Mouse (Mus musculus) megakaryocyte, embryonic 14.5 days (primary cell): ENCODE results near the gene Jak3. TPM values are rescaled to one million over a fixed set of nuclear protein-coding genes. Genes with fewer than 3 reads are reported as not detected.

Experiments used
- H3K27me3 ChIP-seq: replicated peaks from 2 replicates; pipeline ENCODE3; 2012; ENCODE audit warnings: inconsistent platforms
- H3K36me3 ChIP-seq: replicated peaks from 2 replicates; pipeline ENCODE3; 2012; ENCODE audit warnings: low read length, inconsistent platforms, mixed read lengths
- H3K4me1 ChIP-seq: 2 replicates; pipeline ENCODE4 v1.6.1; 2012; ENCODE audit warnings: inconsistent platforms
- H3K4me3 ChIP-seq: replicated peaks from 2 replicates; pipeline ENCODE3; 2012; ENCODE audit warnings: moderate library complexity, mild to moderate bottlenecking, inconsistent platforms
- H3K9me3 ChIP-seq: 2 replicates; pipeline ENCODE4 v1.6.1; 2012; ENCODE audit warnings: inconsistent platforms
- FLI1 ChIP-seq: IDR thresholded peaks from 2 replicates; pipeline ENCODE4 v1.6.1; 2012; ENCODE audit warnings: low read length, inconsistent platforms, mixed read lengths
- GATA1 ChIP-seq: IDR thresholded peaks from 3 replicates; pipeline ENCODE4 v1.6.1; 2012; ENCODE audit warnings: mixed read lengths, low read length, inconsistent platforms, borderline replicate concordance
- polyA plus RNA-seq: library from polyadenylated mRNA; stranded (reverse); fragments of >175 nt; gene quantifications from 2 replicates; pipeline ENCODE4 v1.2.3, GENCODE M21; 2012; ENCODE audit warnings: low replicate concordance; ENCODE audit not compliant: insufficient read depth

Gene Jak3
- polyA plus RNA-seq, 1 experiment, result 209 TPM

- peak overlapping the region; percentile 64 for H3K4me3 ChIP-seq
- peaks cover 97% of the 10 kb centered on the region for H3K4me1 ChIP-seq
- TF ChIP-seq FLI1 (no peak), GATA1 (no peak)
- peaks cover 14% of the 10 kb centered on the region for H3K27me3 ChIP-seq
- peaks cover 40% of the 10 kb centered on the region for H3K36me3 ChIP-seq
- H3K9me3 ChIP-seq, result no peaks in the 10 kb centered on the region
These were observed 42.0 kb upstream of the Jak3 start for GRCm38 (mm10) chr8:71633981-71634667.

GRCm38 (mm10) chr8:71637149-71638095, 38.7 kb upstream of the Jak3 start:
- peaks cover 72% of the 10 kb centered on the region for H3K4me1 ChIP-seq
- TF ChIP-seq GATA1 (no peak), FLI1 (no peak)
- H3K27me3 ChIP-seq, result peaks cover 23% of the 10 kb centered on the region
- H3K9me3 ChIP-seq, result no peaks in the 10 kb centered on the region
- peaks cover 59% of the 10 kb centered on the region for H3K36me3 ChIP-seq
- H3K4me3 ChIP-seq, result peak overlapping the region; percentile 68

- Histone ChIP-seq H3K4me3 (no peak overlapping the region), H3K4me1 (peaks cover 71% of the 10 kb centered on the region), H3K36me3 (peaks cover 68% of the 10 kb centered on the region), H3K27me3 (peaks cover 23% of the 10 kb centered on the region), H3K9me3 (no peaks in the 10 kb centered on the region)
- TF ChIP-seq FLI1 (no peak), GATA1 (no peak)
These were observed 37.8 kb upstream of the Jak3 start for GRCm38 (mm10) chr8:71638321-71638720.

- no peak for TF ChIP-seq FLI1
- no peak for TF ChIP-seq GATA1
- Histone ChIP-seq H3K4me1 (peaks cover 61% of the 10 kb centered on the region), H3K9me3 (no peaks in the 10 kb centered on the region), H3K27me3 (peaks cover 23% of the 10 kb centered on the region), H3K36me3 (peaks cover 71% of the 10 kb centered on the region), H3K4me3 (no peak overlapping the region)
These were observed 36.8 kb upstream of the Jak3 start for GRCm38 (mm10) chr8:71639318-71639717.

- TF ChIP-seq GATA1, result no peak
- no peak for TF ChIP-seq FLI1
- peaks cover 18% of the 10 kb centered on the region for H3K4me1 ChIP-seq
- peaks cover 5% of the 10 kb centered on the region for H3K27me3 ChIP-seq
- H3K9me3 ChIP-seq, result no peaks in the 10 kb centered on the region
- H3K36me3 ChIP-seq, result peaks cover 93% of the 10 kb centered on the region
- no peak overlapping the region for H3K4me3 ChIP-seq
These were observed 30.6 kb upstream of the Jak3 start for GRCm38 (mm10) chr8:71645510-71645909.

- no peaks in the 10 kb centered on the region for H3K9me3 ChIP-seq
- peaks cover 40% of the 10 kb centered on the region for H3K27me3 ChIP-seq
- peak overlapping the region; percentile 64 for H3K4me3 ChIP-seq
- TF ChIP-seq FLI1 (no peak), GATA1 (no peak)
- peaks cover 32% of the 10 kb centered on the region for H3K4me1 ChIP-seq
- peaks cover 94% of the 10 kb centered on the region for H3K36me3 ChIP-seq
These were observed 21.5 kb upstream of the Jak3 start for GRCm38 (mm10) chr8:71654600-71654999.

GRCm38 (mm10) chr8:71657816-71658215, 18.3 kb upstream of the Jak3 start:
- Histone ChIP-seq H3K4me3 (peak overlapping the region; percentile 80), H3K4me1 (peaks cover 57% of the 10 kb centered on the region), H3K27me3 (peaks cover 37% of the 10 kb centered on the region), H3K9me3 (no peaks in the 10 kb centered on the region), H3K36me3 (peaks cover 90% of the 10 kb centered on the region)
- TF ChIP-seq FLI1 (no peak), GATA1 (no peak)

- Histone ChIP-seq H3K9me3 (no peaks in the 10 kb centered on the region), H3K4me3 (peak overlapping the region; percentile 80), H3K4me1 (peaks cover 62% of the 10 kb centered on the region), H3K27me3 (peaks cover 33% of the 10 kb centered on the region), H3K36me3 (peaks cover 90% of the 10 kb centered on the region)
- TF ChIP-seq GATA1 (no peak), FLI1 (no peak)
These were observed 17.5 kb upstream of the Jak3 start for GRCm38 (mm10) chr8:71658515-71659049.

GRCm38 (mm10) chr8:71659751-71660150, 16.3 kb upstream of the Jak3 start:
- peaks cover 68% of the 10 kb centered on the region for H3K4me1 ChIP-seq
- H3K4me3 ChIP-seq, result no peak overlapping the region
- peaks cover 23% of the 10 kb centered on the region for H3K27me3 ChIP-seq
- H3K9me3 ChIP-seq, result no peaks in the 10 kb centered on the region
- no peak for TF ChIP-seq GATA1
- TF ChIP-seq FLI1, result no peak
- H3K36me3 ChIP-seq, result peaks cover 88% of the 10 kb centered on the region
